Mouse (Mus musculus): ENCODE measurements around the gene Col8a2.
A peak's percentile ranks its signal among the peaks of the same experiment; 100 is the strongest.

Col8a2 gene

GRCm38 (mm10) chr4:126260520-126261201 lies 25.9 kb upstream of the Col8a2 start:
- no peak for DNase-seq

GRCm38 (mm10) chr4:126261266-126261665 lies 25.3 kb upstream of the Col8a2 start:
- no peak for DNase-seq

- DNase-seq = no peak
Measured at GRCm38 (mm10) chr4:126261675-126262074, 24.9 kb upstream of the Col8a2 start.

- peak; percentile 100 for DNase-seq
Measured at GRCm38 (mm10) chr4:126262119-126262807, 24.3 kb upstream of the Col8a2 start, which contains the start of gene Trappc3. TSS of gene Trappc3 (plus strand) at chr4:126262325.

GRCm38 (mm10) chr4:126269292-126269691 lies 17.3 kb upstream of the Col8a2 start:
- DNase-seq = no peak

- DNase-seq = peak; percentile 91
Measured at GRCm38 (mm10) chr4:126273753-126274152, 12.8 kb upstream of the Col8a2 start.

- no peak for DNase-seq
Measured at GRCm38 (mm10) chr4:126275081-126275480, 11.5 kb upstream of the Col8a2 start.

GRCm38 (mm10) chr4:126275681-126276131 lies 10.9 kb upstream of the Col8a2 start:
- peak; percentile 73 for DNase-seq

GRCm38 (mm10) chr4:126277906-126278564 lies 8.6 kb upstream of the Col8a2 start:
- DNase-seq = peak; percentile 73

- no peak for DNase-seq
Measured at GRCm38 (mm10) chr4:126278565-126278915, 8.1 kb upstream of the Col8a2 start.

GRCm38 (mm10) chr4:126278961-126279360 lies 7.6 kb upstream of the Col8a2 start:
- no peak for DNase-seq

- DNase-seq = no peak
Measured at GRCm38 (mm10) chr4:126281706-126282105, 4.9 kb upstream of the Col8a2 start.

GRCm38 (mm10) chr4:126283582-126283981 lies 3.0 kb upstream of the Col8a2 start:
- no peak for DNase-seq

- no peak for DNase-seq
Measured at GRCm38 (mm10) chr4:126287302-126287995, 856 bp downstream of the Col8a2 start.

- no peak for DNase-seq
Measured at GRCm38 (mm10) chr4:126288085-126288666, 1.6 kb downstream of the Col8a2 start.

- no peak for DNase-seq
Measured at GRCm38 (mm10) chr4:126290314-126290713, 3.7 kb downstream of the Col8a2 start.

GRCm38 (mm10) chr4:126291196-126291595 lies 4.6 kb downstream of the Col8a2 start:
- DNase-seq = no peak

GRCm38 (mm10) chr4:126295152-126295551 lies 8.6 kb downstream of the Col8a2 start:
- DNase-seq = no peak

- DNase-seq = no peak
Measured at GRCm38 (mm10) chr4:126295937-126296336, 9.3 kb downstream of the Col8a2 start.

- DNase-seq = peak; percentile 73
Measured at GRCm38 (mm10) chr4:126296617-126297101, 10.1 kb downstream of the Col8a2 start.

GRCm38 (mm10) chr4:126300916-126301583 lies 14.5 kb downstream of the Col8a2 start:
- DNase-seq = no peak

All from cerebellum, adult 8-10 months (tissue).